Mouse (Mus musculus) CH12.LX (cell line): Measurements from ENCODE around the gene Glp1r. TPM values are rescaled to one million over a fixed set of nuclear protein-coding genes. Genes with fewer than 3 reads are reported as not detected.

Experiments
- DNase-seq: peaks from one replicate; pipeline ENCODE4 v3.0.0-alpha.2; 2013; ENCODE audit errors: extremely low read depth
- H3K27ac ChIP-seq: 2 replicates; pipeline ENCODE4 v1.5.1; 2012; ENCODE audit warnings: low read depth, mild to moderate bottlenecking, control low read depth, moderate library complexity; ENCODE audit not compliant: insufficient read depth
- H3K27me3 ChIP-seq: replicated peaks from 2 replicates; pipeline ENCODE3; 2012; ENCODE audit warnings: inconsistent platforms
- H3K36me3 ChIP-seq, 2 experiments: replicated peaks in 1 of 2; 2 replicates each; pipeline versions ENCODE3 to v1.6.1; 2012; ENCODE audit warnings: inconsistent platforms in 1 of 2, low read length in 1 of 2, mild to moderate bottlenecking in 1 of 2, mixed read lengths in 1 of 2, moderate library complexity in 1 of 2; ENCODE audit not compliant: control insufficient read depth in 1 of 2, insufficient read depth in 1 of 2
- H3K4me1 ChIP-seq, 2 experiments: 2 replicates each; pipeline ENCODE4 v1.6.1; 2012; ENCODE audit warnings: inconsistent platforms in 1 of 2, moderate library complexity in 1 of 2; ENCODE audit not compliant: insufficient read depth in 2 of 2, control insufficient read depth in 1 of 2
- H3K4me2 ChIP-seq: 2 replicates; pipeline ENCODE4 v1.6.1; 2012; ENCODE audit warnings: low read depth, mild to moderate bottlenecking, control low read depth; ENCODE audit not compliant: poor library complexity, insufficient read depth, severe bottlenecking
- H3K4me3 ChIP-seq, 3 experiments: fragments of 150-350 bp in 1 of 3; sonication (generic) in 1 of 3; replicated peaks in 1 of 3; 2 replicates each; pipeline versions ENCODE3 to v1.5.1; 2011 to 2012; ENCODE audit warnings: low read depth in 2 of 3, low read length in 2 of 3, mild to moderate bottlenecking in 2 of 3, moderate library complexity in 2 of 3, control low read depth in 1 of 3, improper control_type of control experiment in 1 of 3, inconsistent platforms in 1 of 3, mixed read lengths in 1 of 3; ENCODE audit not compliant: poor library complexity in 1 of 3
- H3K79me2 ChIP-seq: replicated peaks from 2 replicates; pipeline ENCODE4 v1.6.1; 2012; ENCODE audit warnings: mild to moderate bottlenecking, moderate library complexity; ENCODE audit not compliant: control insufficient read depth, poor library complexity, insufficient read depth, severe bottlenecking; ENCODE audit errors: extremely low read depth
- H3K9ac ChIP-seq: 2 replicates; pipeline ENCODE4 v1.6.1; 2012; ENCODE audit warnings: low read depth, mild to moderate bottlenecking, control low read depth, moderate library complexity; ENCODE audit not compliant: insufficient read depth
- H3K9me3 ChIP-seq: replicated peaks from 2 replicates; pipeline ENCODE3; 2012; ENCODE audit warnings: low read length, inconsistent platforms, mixed read lengths
- CHD1 ChIP-seq: IDR thresholded peaks from 2 replicates; pipeline ENCODE4 v1.6.1; 2012; ENCODE audit warnings: low read depth, low read length, improper control_type of control experiment, inconsistent platforms
- CTCF ChIP-seq, 2 experiments: IDR thresholded peaks in 1 of 2; conservative IDR thresholded peaks in 1 of 2; 2 replicates each; pipeline ENCODE4 v1.5.1; 2011 to 2012; ENCODE audit warnings: low read depth in 2 of 2, low read length in 2 of 2, improper control_type of control experiment in 1 of 2, inconsistent platforms in 1 of 2, mild to moderate bottlenecking in 1 of 2, moderate library complexity in 1 of 2
- ELF1 ChIP-seq: IDR thresholded peaks from 2 replicates; pipeline ENCODE4 v1.6.1; 2014; ENCODE audit warnings: low read depth, mild to moderate bottlenecking, inconsistent platforms, low read length, improper control_type of control experiment
- ETS1 ChIP-seq: conservative IDR thresholded peaks from 2 replicates; pipeline ENCODE4 v1.6.1; 2012; ENCODE audit warnings: low read depth, mild to moderate bottlenecking, inconsistent platforms, low read length, improper control_type of control experiment, moderate library complexity
- GABPA ChIP-seq: IDR thresholded peaks from 2 replicates; pipeline ENCODE4 v1.6.1; 2012; ENCODE audit warnings: low read depth, low read length, improper control_type of control experiment, inconsistent platforms; ENCODE audit not compliant: insufficient replicate concordance
- HCFC1 ChIP-seq: IDR thresholded peaks from 2 replicates; pipeline ENCODE4 v1.6.1; 2012; ENCODE audit warnings: low read depth, mild to moderate bottlenecking, inconsistent platforms, low read length, improper control_type of control experiment
- JUN ChIP-seq: IDR thresholded peaks from 2 replicates; pipeline ENCODE4 v1.6.1; 2011; ENCODE audit warnings: low read depth, mild to moderate bottlenecking, low read length, improper control_type of control experiment, moderate library complexity; ENCODE audit not compliant: insufficient read depth
- KAT2A ChIP-seq: IDR thresholded peaks from 2 replicates; pipeline ENCODE4 v1.6.1; 2012; ENCODE audit warnings: low read length, improper control_type of control experiment, inconsistent platforms; ENCODE audit not compliant: insufficient replicate concordance
- MAFK ChIP-seq: IDR thresholded peaks from 2 replicates; pipeline ENCODE4 v1.6.1; 2011; ENCODE audit warnings: low read length, improper control_type of control experiment; ENCODE audit not compliant: insufficient replicate concordance
- MXI1 ChIP-seq: IDR thresholded peaks from 2 replicates; pipeline ENCODE4 v1.6.1; 2011; ENCODE audit warnings: mild to moderate bottlenecking, low read depth, low read length, improper control_type of control experiment
- MYC ChIP-seq: IDR thresholded peaks from 2 replicates; pipeline ENCODE4 v1.6.1; 2011; ENCODE audit warnings: low read depth, mild to moderate bottlenecking, improper control_type of control experiment, low read length
- POLR2A ChIP-seq: IDR thresholded peaks from 2 replicates; pipeline ENCODE4 v1.6.1; 2011; ENCODE audit warnings: low read depth, mild to moderate bottlenecking, improper control_type of control experiment, low read length
- RAD21 ChIP-seq: IDR thresholded peaks from 2 replicates; pipeline ENCODE4 v1.6.1; 2011; ENCODE audit warnings: low read depth, mild to moderate bottlenecking, low read length, improper control_type of control experiment, moderate library complexity
- SIN3A ChIP-seq: IDR thresholded peaks from 2 replicates; pipeline ENCODE4 v1.6.1; 2012; ENCODE audit warnings: low read length, improper control_type of control experiment, inconsistent platforms
- SMC3 ChIP-seq: IDR thresholded peaks from 2 replicates; pipeline ENCODE4 v1.6.1; 2011; ENCODE audit warnings: low read depth, low read length, improper control_type of control experiment
- USF1 ChIP-seq: IDR thresholded peaks from 2 replicates; pipeline ENCODE4 v1.6.1; 2014; ENCODE audit warnings: low read depth, mild to moderate bottlenecking, inconsistent platforms, low read length, improper control_type of control experiment
- USF2 ChIP-seq: conservative IDR thresholded peaks from 2 replicates; pipeline ENCODE4 v1.6.1; 2011; ENCODE audit warnings: low read depth, low read length, improper control_type of control experiment
- ZMIZ1 ChIP-seq: IDR thresholded peaks from 2 replicates; pipeline ENCODE4 v1.6.1; 2012; ENCODE audit warnings: low read depth, mild to moderate bottlenecking, inconsistent platforms, low read length, improper control_type of control experiment
- dilution Hi-C: fragments of 300-500 bp; cut with MboI; formaldehyde crosslinking; loops from 2 replicates; pipeline ENCODE4 v1.14.3; 2020; ENCODE audit warnings: low sequenced_read_pairs; ENCODE audit not compliant: extremely low pct_unique_long_range_greater_than_20kb, extremely low pct_ligation_motif_present
- in situ Hi-C: fragments of 300-500 bp; cut with MboI; formaldehyde crosslinking; loops from 3 replicates; pipeline ENCODE4 v1.14.3; 2019; ENCODE audit warnings: low sequenced_read_pairs, low pct_ligation_motif_present, low pct_unique_long_range_greater_than_20kb, mixed read lengths
- polyA plus RNA-seq: library from polyadenylated mRNA; unstranded; fragments of >175 nt; gene quantifications from 2 replicates; pipeline ENCODE4 v1.2.1, GENCODE M21; 2012; ENCODE audit warnings: low read depth; ENCODE audit not compliant: insufficient read length
- total RNA-seq, 2 experiments: library from RNA; depleted of rRNA; stranded (reverse); fragments of 300-350 nt in 1 of 2; fragments of >200 nt in 1 of 2; gene quantifications; 2 replicates each; pipeline ENCODE4 v1.2.3; 2012 to 2014

Glp1r gene
- total and polyA plus RNA-seq, 3 experiments, result 0.04 TPM; not detected in 2

DNA sequence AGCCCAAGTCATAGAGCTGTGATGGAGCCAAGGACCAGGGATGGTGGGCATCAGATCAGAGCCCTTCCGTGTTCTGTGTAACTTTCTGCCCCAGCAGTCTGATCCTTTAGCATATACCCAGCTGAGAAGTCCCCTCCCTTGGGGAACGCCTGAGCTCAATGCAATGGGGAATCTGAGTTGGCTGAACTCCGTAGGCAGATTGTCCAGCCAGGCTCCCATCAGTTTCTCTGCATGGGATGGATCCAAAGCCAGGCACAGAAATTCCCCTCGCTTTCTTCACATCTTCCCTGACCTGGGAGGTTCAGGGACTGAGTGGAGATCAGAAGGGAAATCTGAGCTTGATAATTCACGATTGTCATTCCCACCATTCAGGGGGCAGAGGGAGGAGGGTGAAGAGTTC, 33.7 kb downstream of the Glp1r start:
- in situ Hi-C loops, result no loop called here
- DNase-seq, result no peak

DNA sequence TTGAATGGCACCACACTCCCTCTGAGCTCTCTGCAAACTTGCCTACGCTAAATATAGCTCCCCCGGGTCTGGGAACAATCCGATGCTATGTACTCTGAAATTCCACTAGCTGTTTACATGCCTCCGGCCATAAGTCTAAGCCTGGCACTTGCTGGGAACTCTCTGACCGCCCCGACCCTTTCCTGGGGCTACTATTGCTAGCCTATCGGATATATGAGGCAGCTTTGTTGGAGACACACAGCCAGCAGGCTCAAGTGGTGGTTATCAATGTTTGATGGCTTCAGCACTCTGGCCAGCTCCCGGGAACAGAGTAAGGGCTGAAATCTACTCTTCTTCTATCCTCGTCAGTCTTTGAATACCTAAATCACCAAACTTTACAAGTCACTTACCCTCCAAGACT, 36.9 kb downstream of the Glp1r start:
- H3K36me3 ChIP-seq, result no peaks in the 10 kb centered on the region
- no peak overlapping the region for H3K9ac ChIP-seq
- TF ChIP-seq HCFC1 (no peak), MXI1 (no peak), JUN (no peak), MYC (no peak), GABPA (no peak), SIN3A (no peak), KAT2A (no peak), POLR2A (no peak), ELF1 (no peak), CTCF (conservative IDR thresholded peaks at IDR 0.05 in 1 of 2, IDR thresholded peaks at IDR 0.05 in 1 of 2; ENCODE audit: low read depth in 2 of 2, low read length in 2 of 2) (no peak), RAD21 (no peak), SMC3 (no peak), USF2 (no peak), ZMIZ1 (no peak)
- TF ChIP-seq, all 38 proteins: peak for 0
- no peaks in the 10 kb centered on the region for H3K4me1 ChIP-seq
- no peak overlapping the region for H3K4me2 ChIP-seq
- H3K4me3 ChIP-seq, result no peak overlapping the region
- peaks cover 70% of the 10 kb centered on the region for H3K27me3 ChIP-seq
- H3K9me3 ChIP-seq, result peaks cover 2% of the 10 kb centered on the region
- dilution Hi-C loops (no loop called here), in situ Hi-C loops (no loop called here)
- H3K27ac ChIP-seq, result no peak overlapping the region
- H3K79me2 ChIP-seq, result no peaks in the 10 kb centered on the region
- DNase-seq, result no peak

More for the DNA sequence above, 33.7 kb downstream of the Glp1r start:
- H3K9me3 ChIP-seq, result peaks cover 2% of the 10 kb centered on the region
- no peak overlapping the region for H3K27ac ChIP-seq
- TF ChIP-seq USF2, result no peak
- TF ChIP-seq CHD1, result no peak
- no peak for TF ChIP-seq USF1
- TF ChIP-seq ETS1, result no peak
- TF ChIP-seq MAFK, result no peak
- no peak overlapping the region for H3K9ac ChIP-seq
- no peak overlapping the region for H3K4me3 ChIP-seq
- H3K36me3 ChIP-seq, result no peaks in the 10 kb centered on the region
- no peak overlapping the region for H3K4me2 ChIP-seq
- peaks cover 3 to 5% of the 10 kb centered on the region in 2 experiments; a peak in 3 of 4 replicates for H3K4me1 ChIP-seq
- dilution Hi-C loops, result no loop called here
- H3K27me3 ChIP-seq, result peaks cover 51% of the 10 kb centered on the region
- no peaks in the 10 kb centered on the region for H3K79me2 ChIP-seq
